Mouse (Mus musculus): ENCODE measurements at regions not wholly inside any gene's neighbourhood (a gene's known extent, or its start where the extent isn't known, plus 50 kb on each side); places are given as distances from the start of the nearest gene placed in this dataset.

- DNase-seq (ENCODE audit: low spot score) = no peak
These were observed 321.7 kb upstream of the Thsd7b start for GRCm38 (mm10) chr1:128951436-128951835.

GRCm38 (mm10) chr1:128950512-128950911, 322.6 kb upstream of the Thsd7b start:
- DNase-seq (ENCODE audit: low spot score) = no peak

GRCm38 (mm10) chr1:128914811-128915210, 322.7 kb upstream of the Cxcr4 start:
- no peak for DNase-seq (ENCODE audit: low spot score)

- DNase-seq (ENCODE audit: low spot score) = no peak
These were observed 320.4 kb upstream of the Cxcr4 start for GRCm38 (mm10) chr1:128912532-128912931.

GRCm38 (mm10) chr1:128907566-128907965, 315.5 kb upstream of the Cxcr4 start:
- DNase-seq (ENCODE audit: low spot score) = no peak

GRCm38 (mm10) chr1:128898025-128898424, 305.9 kb upstream of the Cxcr4 start:
- DNase-seq (ENCODE audit: low spot score) = no peak

- DNase-seq (ENCODE audit: low spot score) = no peak
These were observed 302.5 kb upstream of the Cxcr4 start for GRCm38 (mm10) chr1:128894546-128894945.

GRCm38 (mm10) chr1:128878291-128878690, 286.2 kb upstream of the Cxcr4 start:
- no peak for DNase-seq (ENCODE audit: low spot score)

GRCm38 (mm10) chr1:128875289-128875688, 283.2 kb upstream of the Cxcr4 start:
- DNase-seq (ENCODE audit: low spot score) = peak; percentile 61

GRCm38 (mm10) chr1:128874190-128874589, 282.1 kb upstream of the Cxcr4 start:
- DNase-seq (ENCODE audit: low spot score) = no peak

GRCm38 (mm10) chr1:128868761-128869160, 276.7 kb upstream of the Cxcr4 start:
- DNase-seq (ENCODE audit: low spot score) = no peak

GRCm38 (mm10) chr1:128860537-128860936, 268.4 kb upstream of the Cxcr4 start:
- DNase-seq (ENCODE audit: low spot score) = no peak

GRCm38 (mm10) chr1:128860094-128860493, 268.0 kb upstream of the Cxcr4 start:
- no peak for DNase-seq (ENCODE audit: low spot score)

GRCm38 (mm10) chr1:128858661-128859060, 266.6 kb upstream of the Cxcr4 start:
- no peak for DNase-seq (ENCODE audit: low spot score)

- DNase-seq (ENCODE audit: low spot score) = no peak
These were observed 264.8 kb upstream of the Cxcr4 start for GRCm38 (mm10) chr1:128856933-128857332.

- DNase-seq (ENCODE audit: low spot score) = no peak
These were observed 262.6 kb upstream of the Cxcr4 start for GRCm38 (mm10) chr1:128854649-128855048.

GRCm38 (mm10) chr1:128853286-128853685, 261.2 kb upstream of the Cxcr4 start:
- DNase-seq (ENCODE audit: low spot score) = no peak

- no peak for DNase-seq (ENCODE audit: low spot score)
These were observed 245.3 kb upstream of the Cxcr4 start for GRCm38 (mm10) chr1:128837361-128837760.

GRCm38 (mm10) chr1:128835510-128835909, 243.4 kb upstream of the Cxcr4 start:
- no peak for DNase-seq (ENCODE audit: low spot score)

GRCm38 (mm10) chr1:128833096-128833715, 241.1 kb upstream of the Cxcr4 start:
- DNase-seq (ENCODE audit: low spot score) = no peak

- peak; percentile 80 for DNase-seq (ENCODE audit: low spot score)
These were observed 240.2 kb upstream of the Cxcr4 start for GRCm38 (mm10) chr1:128832201-128832883.

- no peak for DNase-seq (ENCODE audit: low spot score)
These were observed 238.7 kb upstream of the Cxcr4 start for GRCm38 (mm10) chr1:128830671-128831240.

GRCm38 (mm10) chr1:128829536-128829935, 237.4 kb upstream of the Cxcr4 start:
- no peak for DNase-seq (ENCODE audit: low spot score)
